Mouse (Mus musculus) gastrocnemius, adult 2 months (tissue): ENCODE data around the gene Ank3. TPM values are rescaled to one million over a fixed set of nuclear protein-coding genes. Genes with fewer than 3 reads are reported as not detected.

Experiments used
- DNase-seq: peaks from one replicate; pipeline ENCODE4 v3.0.0; 2022
- H3K27ac ChIP-seq: fragments of 200-600 bp; 2 replicates; pipeline ENCODE4 v1.8.1; 2022; ENCODE audit warnings: mild to moderate bottlenecking
- H3K4me3 ChIP-seq: fragments of 200-600 bp; 2 replicates; pipeline ENCODE4 v1.8.1; 2022; ENCODE audit warnings: mild to moderate bottlenecking, moderate library complexity
- CTCF ChIP-seq: fragments of 200-600 bp; IDR thresholded peaks from 2 replicates; pipeline ENCODE4 v1.8.1; 2022; ENCODE audit warnings: antibody characterized with exemption, mild to moderate bottlenecking, moderate library complexity
- intact Hi-C: fragments of 180-260 bp; cut with DNase I; formaldehyde crosslinking; loops from one replicate; pipeline ENCODE4 v1.15.1; 2025
- total RNA-seq, 2 experiments: library from RNA; stranded (reverse); gene quantifications; 2 replicates each; pipeline ENCODE4 v1.2.3; 2021

Ank3 gene
- total RNA-seq, 2 experiments from 2014 or later = 97.9 to 110 TPM

DNA sequence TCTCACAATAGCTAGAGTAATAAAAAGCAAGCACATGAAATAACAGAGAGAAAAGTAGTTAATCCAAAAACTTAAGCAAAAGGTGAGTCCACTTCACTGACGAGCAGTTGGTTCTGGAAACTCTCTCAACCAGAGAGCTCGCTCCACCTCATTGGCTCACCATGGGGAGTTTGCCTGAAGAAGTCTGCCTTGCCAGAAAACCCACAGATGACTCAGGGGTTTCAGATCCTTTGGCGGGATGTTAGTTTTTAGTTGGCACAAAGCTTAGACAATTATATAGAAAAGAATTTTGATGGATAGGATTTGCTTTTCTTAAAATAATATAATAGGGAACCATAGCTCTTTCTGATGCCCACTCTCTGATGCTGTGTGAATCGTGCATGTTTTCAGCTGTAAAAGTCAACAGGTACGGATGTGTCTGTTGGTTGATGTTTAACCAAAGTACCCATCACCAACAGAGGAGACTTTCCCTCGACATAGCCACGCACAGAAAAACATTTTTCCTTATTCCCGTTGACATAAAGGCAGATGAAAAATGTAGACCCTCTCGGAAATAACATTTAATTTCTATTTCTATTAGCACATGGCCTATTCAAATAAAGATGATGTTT, 556.2 kb downstream of the Ank3 start:
- no peak for DNase-seq
- TF ChIP-seq CTCF = no peak
- H3K4me3 ChIP-seq = no peak overlapping the region
- intact Hi-C loops = no loop called here
- no peak overlapping the region for H3K27ac ChIP-seq

DNA sequence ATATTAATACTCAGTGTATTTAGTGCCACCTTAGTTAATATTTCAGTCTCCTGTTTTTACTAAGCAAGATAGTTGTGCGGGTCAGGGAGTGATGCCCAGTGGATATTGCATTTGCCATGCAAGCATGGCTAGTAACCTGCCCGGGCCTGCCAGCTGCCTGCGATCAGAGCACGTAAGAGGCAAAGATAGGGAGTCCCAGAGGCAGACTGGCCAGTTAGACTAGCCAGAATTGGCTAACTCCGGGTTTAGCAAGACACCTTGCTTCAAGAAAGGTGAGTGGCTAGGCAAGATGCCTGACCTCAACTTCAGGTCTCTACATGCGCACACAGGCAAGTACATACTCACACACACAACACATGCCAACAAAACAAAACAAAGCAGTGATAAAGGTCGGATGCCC, 563.7 kb downstream of the Ank3 start:
- peak overlapping the region; percentile 83 for H3K27ac ChIP-seq
- peak; percentile 76 for DNase-seq
- H3K4me3 ChIP-seq = no peak overlapping the region
- intact Hi-C loops = loop anchor here (10.0 kb wide), 2 partner anchors 47 to 297 kb away; no protein-coding TSS in a partner anchor
- no peak for TF ChIP-seq CTCF

DNA sequence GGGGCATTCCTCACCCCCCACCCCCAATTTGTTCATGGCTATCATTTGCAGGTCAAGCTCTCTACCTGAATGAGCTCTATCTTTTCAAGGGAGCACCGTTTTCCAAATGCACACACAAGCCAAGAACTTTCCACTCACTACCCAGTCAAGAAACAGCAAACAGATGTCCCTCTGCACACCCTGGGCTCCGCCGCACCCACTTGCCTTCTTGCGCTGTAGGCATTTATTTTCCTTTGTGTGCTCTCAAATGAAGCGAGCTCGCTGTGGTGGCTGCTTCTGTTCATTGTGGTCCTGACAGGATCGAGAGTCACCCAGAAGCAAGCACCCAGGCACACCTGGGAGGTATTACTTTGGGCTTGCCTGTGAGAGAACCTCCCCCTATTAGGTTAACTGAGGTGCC, 564.4 kb downstream of the Ank3 start:
- TF ChIP-seq CTCF = no peak
- no peak overlapping the region for H3K4me3 ChIP-seq
- intact Hi-C loops = loop anchor here (1.0 to 10.0 kb wide), 3 partner anchors 48 to 298 kb away; no protein-coding TSS in a partner anchor
- peak overlapping the region; percentile 83; the same call in 1 of the 2 replicates for H3K27ac ChIP-seq
- no peak for DNase-seq

DNA sequence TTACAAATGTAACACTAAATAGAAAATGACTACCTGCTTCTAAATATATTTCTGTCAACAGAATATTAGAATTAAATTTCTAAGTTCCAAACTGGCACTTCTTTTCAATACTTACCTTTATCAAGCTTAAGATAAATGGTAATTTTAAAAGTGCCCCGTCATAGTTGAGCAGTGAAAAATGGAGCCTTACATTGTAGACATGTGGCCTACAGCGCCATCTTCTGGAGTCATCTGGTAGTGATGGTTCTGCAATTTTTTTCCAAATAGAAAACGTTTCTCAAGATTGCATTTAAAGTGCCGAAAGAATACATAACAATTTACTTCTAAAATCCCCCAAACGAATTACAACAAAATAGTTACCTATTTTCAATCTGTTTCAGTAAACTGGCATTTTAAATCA, 566.0 kb downstream of the Ank3 start:
- H3K4me3 ChIP-seq = peak overlapping the region; percentile 44
- intact Hi-C loops = loop anchor here (1.0 to 10.0 kb wide), 3 partner anchors 50 to 300 kb away; no protein-coding TSS in a partner anchor
- peak; percentile 47 for DNase-seq
- peak; percentile 94 for TF ChIP-seq CTCF
- peak overlapping the region; percentile 83 for H3K27ac ChIP-seq

DNA sequence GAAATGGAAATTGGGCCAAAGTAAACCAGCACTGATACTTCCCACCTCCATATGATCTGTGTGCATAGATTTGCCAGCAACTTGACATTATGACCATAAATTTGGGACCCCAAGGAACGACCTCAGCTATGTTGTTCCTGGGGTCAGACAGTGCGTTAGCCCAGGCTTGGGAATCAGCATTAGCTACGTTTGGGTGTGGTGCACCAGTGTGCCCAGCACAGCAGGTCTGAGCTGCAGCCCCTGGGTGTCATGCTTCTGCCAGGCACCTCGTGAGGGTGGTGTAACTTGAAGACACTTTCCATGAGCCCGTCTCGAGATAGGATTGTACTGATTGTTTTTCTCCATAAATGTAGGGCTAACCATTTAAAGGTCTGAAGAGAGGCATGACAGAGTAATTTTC, 566.5 kb downstream of the Ank3 start:
- Histone ChIP-seq H3K4me3 (peak overlapping the region; percentile 44), H3K27ac (peak overlapping the region; percentile 83)
- intact Hi-C loops = loop anchor here (1.0 to 10.0 kb wide), 3 partner anchors 50 to 300 kb away; no protein-coding TSS in a partner anchor
- TF ChIP-seq CTCF = no peak
- no peak for DNase-seq

DNA sequence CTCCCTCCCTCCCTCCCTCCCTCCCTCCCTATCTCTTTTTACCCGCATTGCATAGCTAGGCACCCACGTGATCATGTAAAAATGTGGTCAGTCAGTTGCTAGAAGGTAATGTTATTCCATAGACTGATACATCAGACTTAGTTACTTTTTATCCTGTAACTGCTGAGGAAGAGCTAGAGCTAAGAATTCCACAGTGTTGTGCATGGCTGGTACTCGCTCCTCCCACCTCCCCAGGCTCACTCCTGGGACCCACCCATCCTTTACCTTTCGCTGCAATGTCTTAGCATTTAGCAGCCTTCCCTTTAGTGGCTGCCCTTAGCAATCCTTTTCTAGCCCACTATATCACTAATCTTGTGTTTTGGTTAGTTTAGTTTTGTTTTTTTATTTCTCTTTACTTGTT, 569.4 kb downstream of the Ank3 start:
- no peak overlapping the region for H3K4me3 ChIP-seq
- H3K27ac ChIP-seq = peak overlapping the region; percentile 56
- intact Hi-C loops = loop anchor here (10.0 kb wide), 2 partner anchors 53 to 303 kb away; no protein-coding TSS in a partner anchor
- DNase-seq = no peak
- TF ChIP-seq CTCF = no peak

DNA sequence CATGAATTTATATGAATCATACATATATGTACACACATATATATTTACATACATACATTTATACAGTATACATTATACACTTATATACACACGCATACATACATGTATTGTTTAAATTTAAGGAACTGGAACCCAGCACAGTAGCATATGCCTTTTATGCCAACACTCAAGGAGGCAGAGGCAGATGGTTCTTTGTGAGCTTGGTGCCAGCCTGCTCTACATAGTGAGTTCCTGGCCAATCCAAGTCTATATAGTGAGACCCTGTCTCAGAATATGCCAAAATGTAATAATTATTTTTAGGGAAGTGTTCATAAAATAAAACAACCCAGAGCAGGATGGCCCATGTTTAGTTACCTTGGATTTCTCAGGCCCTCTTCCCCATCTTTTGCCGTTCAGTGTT, 581.1 kb downstream of the Ank3 start:
- intact Hi-C loops = no loop called here
- no peak overlapping the region for H3K4me3 ChIP-seq
- no peak for TF ChIP-seq CTCF
- no peak for DNase-seq
- H3K27ac ChIP-seq = no peak overlapping the region

DNA sequence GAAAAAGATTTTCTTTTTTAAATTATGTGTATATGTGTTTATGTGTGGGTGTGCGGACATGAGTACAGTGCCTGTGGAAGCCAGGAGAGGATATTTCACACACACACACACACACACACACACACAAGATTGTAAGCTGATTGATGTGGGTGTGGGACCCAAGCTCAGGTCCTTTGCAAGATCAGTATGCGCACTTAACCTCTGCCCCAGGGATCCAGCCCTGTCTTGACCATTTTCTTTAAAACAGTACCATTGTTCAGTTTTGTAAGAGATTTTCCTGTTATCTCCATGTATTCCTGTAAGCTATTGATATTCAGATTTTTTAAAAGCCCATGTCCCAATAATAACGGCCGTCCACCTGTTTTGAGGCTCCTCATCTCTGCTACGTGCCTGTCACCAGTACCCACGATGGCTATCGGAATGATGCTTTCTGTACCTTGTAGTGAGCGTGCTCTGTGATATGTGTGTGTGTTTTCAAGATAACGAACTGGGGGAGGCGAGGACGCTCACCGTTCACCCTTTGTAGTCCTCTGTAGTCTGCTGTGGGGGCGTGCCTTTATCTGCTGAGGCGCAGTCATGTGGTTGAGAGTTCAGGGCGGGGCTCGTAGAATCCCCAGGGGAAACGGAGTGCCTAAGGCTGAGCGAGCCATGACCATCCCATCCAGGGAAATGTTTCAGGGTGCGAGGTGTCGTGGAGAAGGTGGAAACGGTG, 583.0 kb downstream of the Ank3 start:
- Histone ChIP-seq H3K27ac (no peak overlapping the region), H3K4me3 (no peak overlapping the region)
- no peak for DNase-seq
- TF ChIP-seq CTCF = no peak
- intact Hi-C loops = no loop called here

DNA sequence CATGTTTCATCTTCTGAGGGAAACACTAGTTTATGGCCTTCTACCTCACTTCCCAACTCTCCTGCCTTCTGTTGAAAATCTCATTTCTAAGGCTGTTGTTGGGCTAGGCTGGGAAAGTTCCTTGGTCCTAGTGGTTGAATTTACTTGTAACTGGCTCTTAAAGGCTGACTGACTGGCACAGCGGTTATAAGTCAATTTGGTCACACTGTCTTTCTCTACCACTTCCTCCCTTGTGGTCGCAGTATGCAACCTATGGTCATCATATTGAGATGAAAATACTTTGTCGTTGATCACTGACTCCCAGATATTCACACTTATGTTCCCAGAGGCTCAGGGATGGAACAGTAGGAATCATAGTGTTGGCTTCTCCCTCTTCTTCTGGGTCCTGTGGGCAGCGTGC, 584.1 kb downstream of the Ank3 start:
- no peak for DNase-seq
- no peak for TF ChIP-seq CTCF
- H3K27ac ChIP-seq = no peak overlapping the region
- intact Hi-C loops = no loop called here
- no peak overlapping the region for H3K4me3 ChIP-seq

DNA sequence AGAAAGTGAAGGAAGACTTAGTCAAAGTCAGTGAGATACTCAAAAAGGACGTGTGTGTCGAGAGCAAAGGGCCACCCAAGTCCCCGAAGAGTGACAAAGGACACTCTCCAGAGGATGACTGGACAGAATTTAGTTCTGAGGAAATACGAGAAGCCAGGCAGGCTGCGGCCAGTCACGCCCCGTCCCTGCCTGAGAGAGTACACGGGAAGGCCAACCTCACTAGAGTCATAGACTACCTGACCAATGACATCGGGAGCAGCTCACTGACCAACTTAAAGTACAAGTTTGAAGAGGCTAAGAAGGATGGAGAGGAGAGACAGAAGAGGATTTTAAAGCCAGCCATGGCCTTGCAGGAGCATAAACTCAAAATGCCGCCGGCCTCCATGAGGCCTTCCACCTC, 588.9 kb downstream of the Ank3 start:
- DNase-seq = no peak
- Histone ChIP-seq H3K4me3 (no peak overlapping the region), H3K27ac (no peak overlapping the region)
- TF ChIP-seq CTCF = no peak
- intact Hi-C loops = no loop called here

DNA sequence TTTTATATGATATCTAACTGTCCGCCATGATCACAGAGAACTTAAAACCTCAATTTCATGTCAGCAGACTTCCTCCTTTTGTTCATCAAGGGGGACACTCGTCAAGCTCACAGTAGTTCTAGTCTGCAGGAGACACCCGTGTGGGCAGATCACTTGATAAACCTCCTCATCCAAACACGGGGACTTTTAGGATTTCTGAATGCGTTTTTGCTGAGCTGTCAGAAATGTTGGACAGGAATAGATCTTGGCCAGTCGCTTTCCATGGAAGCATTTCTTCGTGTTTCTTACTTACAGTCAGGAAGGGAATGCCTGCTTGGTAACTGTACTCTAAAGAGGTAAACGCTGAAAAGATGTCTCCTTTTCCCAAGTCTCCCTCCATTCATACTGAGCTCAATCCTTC, 598.5 kb downstream of the Ank3 start:
- Histone ChIP-seq H3K27ac (no peak overlapping the region), H3K4me3 (no peak overlapping the region)
- DNase-seq = no peak
- intact Hi-C loops = no loop called here
- no peak for TF ChIP-seq CTCF

DNA sequence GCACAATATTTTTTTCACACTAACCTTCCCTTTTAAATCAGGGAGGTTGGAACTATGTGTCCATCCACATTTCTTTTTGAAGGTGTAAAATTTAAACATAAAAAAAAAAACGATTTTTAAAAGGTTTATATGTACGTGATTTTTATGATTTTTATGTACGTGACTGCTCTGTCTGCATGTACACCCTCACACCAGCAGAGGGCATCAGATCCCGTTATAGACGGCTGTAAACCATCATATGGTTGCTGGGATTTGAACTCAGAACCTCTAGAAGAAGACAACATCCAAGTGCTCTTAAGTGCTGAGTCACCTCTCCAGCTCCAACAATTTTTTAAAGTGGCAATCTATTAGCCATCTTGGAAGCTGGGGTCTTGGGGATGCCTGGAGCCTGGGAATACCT, 605.5 kb downstream of the Ank3 start:
- TF ChIP-seq CTCF = peak; percentile 60
- DNase-seq = no peak
- Histone ChIP-seq H3K27ac (no peak overlapping the region), H3K4me3 (no peak overlapping the region)
- intact Hi-C loops = loop anchor here (5.0 kb wide), 1 partner anchor 293 kb away; no protein-coding TSS in a partner anchor

DNA sequence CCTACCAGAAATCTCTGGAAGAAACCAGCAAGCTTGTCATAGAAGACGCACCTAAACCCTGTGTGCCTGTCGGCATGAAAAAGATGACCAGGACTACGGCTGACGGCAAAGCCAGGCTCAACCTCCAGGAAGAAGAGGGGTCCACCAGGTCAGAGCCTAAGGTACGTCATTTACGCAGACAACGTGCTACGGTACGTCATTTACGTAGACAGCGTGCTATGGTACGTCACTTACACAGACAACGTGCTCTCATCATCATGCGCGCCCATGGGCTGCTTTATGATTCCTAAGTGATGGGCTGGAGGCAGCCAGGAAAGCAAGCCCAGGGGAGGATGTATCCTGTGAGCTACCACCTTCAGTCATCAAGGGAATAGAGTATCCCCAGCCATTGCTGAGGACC, 606.3 kb downstream of the Ank3 start:
- no peak for DNase-seq
- intact Hi-C loops = loop anchor here (5.0 kb wide), 1 partner anchor 292 kb away; no protein-coding TSS in a partner anchor
- no peak for TF ChIP-seq CTCF
- Histone ChIP-seq H3K4me3 (no peak overlapping the region), H3K27ac (no peak overlapping the region)
